Mouse (Mus musculus) hindbrain, postnatal 0 days (tissue): Measurements from ENCODE around the gene Ehf. TPM values are rescaled to one million over a fixed set of nuclear protein-coding genes. Genes with fewer than 3 reads are reported as not detected.

Source experiments
- ATAC-seq: fragments of 200-750 bp; cut with Nextera tagmentation; 2 replicates; pipeline ENCODE4 v1.8.0; 2017; ENCODE audit warnings: mild to moderate bottlenecking, moderate TSS enrichment, moderate library complexity
- DNase-seq: peaks from one replicate; pipeline ENCODE4 v3.0.0-alpha.2; 2015; ENCODE audit warnings: low spot score
- H3K27ac ChIP-seq: fragments of 300-500 bp; sonication (generic); 2 replicates; pipeline ENCODE4 v1.5.1; 2014; ENCODE audit warnings: mild to moderate bottlenecking
- H3K27me3 ChIP-seq: fragments of 300-500 bp; sonication (generic); 2 replicates; pipeline ENCODE4 v1.6.1; 2014; ENCODE audit warnings: low read length, mixed read lengths; ENCODE audit not compliant: insufficient read depth
- H3K36me3 ChIP-seq: fragments of 300-500 bp; sonication (generic); 2 replicates; pipeline ENCODE4 v1.6.1; 2014; ENCODE audit warnings: low read length, mixed read lengths; ENCODE audit not compliant: insufficient read depth
- H3K4me1 ChIP-seq: fragments of 300-500 bp; sonication (generic); 2 replicates; pipeline ENCODE4 v1.6.1; 2014; ENCODE audit warnings: antibody characterized with exemption, low read length, mixed read lengths; ENCODE audit not compliant: insufficient read depth
- H3K4me2 ChIP-seq: fragments of 300-500 bp; sonication (generic); 2 replicates; pipeline ENCODE4 v1.6.1; 2014; ENCODE audit warnings: low read depth, mild to moderate bottlenecking, low read length, moderate library complexity, mixed read lengths
- H3K4me3 ChIP-seq: fragments of 300-500 bp; sonication (generic); 2 replicates; pipeline ENCODE4 v1.5.1; 2014; ENCODE audit warnings: low read length
- H3K9ac ChIP-seq: fragments of 300-500 bp; sonication (generic); replicated peaks from 2 replicates; pipeline ENCODE4 v1.6.1; 2014; ENCODE audit warnings: mild to moderate bottlenecking, low read length, moderate library complexity, mixed read lengths
- H3K9me3 ChIP-seq: fragments of 300-500 bp; sonication (generic); 2 replicates; pipeline ENCODE4 v1.6.1; 2016; ENCODE audit warnings: low read length, mixed read lengths
- CTCF ChIP-seq: IDR thresholded peaks from 2 replicates; pipeline ENCODE4 v1.5.1; 2016; ENCODE audit warnings: antibody characterized with exemption, control low read depth, low read depth
- WGBS: fragments of 180-500 bp; shearing (Covaris S2); extraction: QIAGEN DNeasy Blood & Tissue Kit; methylation state at CpG from one replicate; pipeline ENCODE4 v1.1.7; 2014; 5-methylcytosine and 5-hydroxymethylcytosine counted together
- polyA plus RNA-seq: library from polyadenylated mRNA; unstranded; fragments of >200 nt; fragmentation: Nextera tagmentation; extraction: Ambion mirVana; gene quantifications from 2 replicates; pipeline ENCODE4 v1.2.1, GENCODE M21; 2015
- total RNA-seq: library from RNA; depleted of rRNA; stranded (reverse); fragments of >200 nt; gene quantifications from 2 replicates; pipeline ENCODE4 v1.2.3, GENCODE M21; 2014

Ehf gene
- total and polyA plus RNA-seq, 2 experiments from 2014 or later, result 0.20 TPM; not detected in 1

DNA sequence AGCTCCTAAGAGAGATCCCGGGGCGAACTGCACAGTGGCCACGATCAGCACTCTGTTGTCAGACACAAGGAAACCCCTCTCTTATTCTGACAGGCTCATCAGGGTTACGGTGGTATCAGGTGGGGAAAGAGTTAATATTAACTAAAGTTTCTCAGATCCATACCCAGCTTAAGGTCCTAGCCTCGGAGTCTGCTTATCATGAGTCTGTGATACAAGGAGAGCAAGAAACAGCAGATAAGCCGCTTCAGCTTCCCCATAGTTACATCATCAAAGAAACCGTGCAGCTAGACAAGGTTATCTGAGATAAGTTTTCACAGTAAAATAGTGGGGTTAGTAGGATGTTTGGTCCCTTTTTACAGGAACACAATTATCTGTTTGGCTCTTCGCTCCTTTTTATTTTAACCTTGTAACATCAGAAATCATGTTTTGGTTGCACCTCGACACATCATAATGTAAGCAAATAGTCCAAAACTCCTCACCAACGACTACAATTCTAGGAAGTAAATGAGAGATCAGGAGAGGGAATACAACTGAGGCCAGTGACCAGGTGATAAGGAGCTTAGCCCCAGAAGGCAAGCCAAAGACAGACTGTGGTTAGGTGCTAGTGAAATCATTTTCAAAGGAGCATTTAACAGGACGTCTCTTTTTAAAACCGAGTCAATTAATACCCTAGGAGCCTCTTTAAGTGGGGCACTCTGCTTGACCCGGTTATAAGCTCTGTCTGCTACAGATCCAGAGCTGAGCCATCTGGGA is 4.2 kb downstream of the Ehf start:
- Histone ChIP-seq H3K27me3 (no peaks in the 10 kb centered on the region), H3K4me1 (no peaks in the 10 kb centered on the region), H3K9me3 (no peaks in the 10 kb centered on the region), H3K4me2 (no peak overlapping the region), H3K27ac (no peak overlapping the region), H3K36me3 (no peaks in the 10 kb centered on the region), H3K9ac (no peak overlapping the region), H3K4me3 (no peak overlapping the region)
- ATAC-seq (no peak), DNase-seq (no peak)
- TF ChIP-seq CTCF, result no peak
- WGBS, result 82% methylated on average over 13 of the region's 13 CpGs

DNA sequence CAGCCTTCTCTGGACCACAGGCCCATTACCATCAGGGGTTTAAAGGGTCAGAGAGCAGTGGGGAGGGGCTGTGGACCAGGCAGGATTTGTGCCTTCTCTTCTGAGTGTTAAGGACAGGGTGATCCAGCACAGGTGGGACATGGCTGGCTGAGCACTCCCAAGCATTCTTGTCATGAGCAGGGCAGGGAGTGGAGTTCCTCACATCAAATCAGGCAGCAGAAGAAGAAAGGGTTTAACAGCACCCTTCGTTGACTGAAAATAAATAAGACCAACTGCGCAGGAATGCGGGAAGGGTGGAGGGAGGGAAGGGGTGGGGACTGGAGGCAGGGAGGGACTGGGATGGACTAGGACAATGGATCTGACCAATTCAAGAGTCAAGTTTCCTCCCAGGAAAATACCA is 8.6 kb downstream of the Ehf start:
- Histone ChIP-seq H3K36me3 (no peaks in the 10 kb centered on the region), H3K4me3 (no peak overlapping the region), H3K4me2 (no peak overlapping the region), H3K4me1 (no peaks in the 10 kb centered on the region), H3K9me3 (no peaks in the 10 kb centered on the region), H3K27ac (no peak overlapping the region), H3K9ac (no peak overlapping the region), H3K27me3 (no peaks in the 10 kb centered on the region)
- DNase-seq, result no peak
- no peak for ATAC-seq
- TF ChIP-seq CTCF, result no peak
- 13% methylated on average over 3 of the region's 3 CpGs for WGBS

DNA sequence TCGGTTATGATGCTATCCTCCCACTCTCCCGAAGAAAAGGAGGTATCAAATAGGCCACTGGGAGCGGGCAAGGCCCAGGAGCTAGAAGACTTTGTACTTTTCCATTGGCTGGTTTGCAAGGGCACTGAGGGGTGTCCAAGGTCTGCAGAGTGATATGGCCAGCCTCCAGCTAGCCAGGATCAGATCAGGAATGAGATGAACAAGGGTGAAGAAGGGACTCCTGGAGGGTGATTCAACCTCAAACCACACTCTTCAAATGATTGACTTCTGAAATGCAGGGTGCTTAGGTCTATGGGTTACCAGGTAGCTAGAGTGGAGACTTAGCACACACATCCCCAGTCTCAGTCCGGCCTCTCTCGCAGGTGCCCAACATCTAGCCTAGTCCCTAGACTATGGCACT is 9.3 kb downstream of the Ehf start:
- no peak overlapping the region for H3K4me3 ChIP-seq

GRCm38 (mm10) chr2:103293214-103293613 is 9.9 kb downstream of the Ehf start:
- no peak for DNase-seq
- no peak overlapping the region for H3K4me3 ChIP-seq
- H3K9ac ChIP-seq, result no peak overlapping the region
- ATAC-seq, result no peak
- H3K4me1 ChIP-seq, result no peaks in the 10 kb centered on the region
- 31% methylated on average over 3 of the region's 3 CpGs for WGBS
- no peak for TF ChIP-seq CTCF
- no peaks in the 10 kb centered on the region for H3K36me3 ChIP-seq
- no peaks in the 10 kb centered on the region for H3K9me3 ChIP-seq
- no peak overlapping the region for H3K4me2 ChIP-seq
- no peaks in the 10 kb centered on the region for H3K27me3 ChIP-seq
- no peak overlapping the region for H3K27ac ChIP-seq

More for the DNA sequence above, 9.3 kb downstream of the Ehf start:
- Histone ChIP-seq H3K9me3 (no peaks in the 10 kb centered on the region), H3K27ac (no peak overlapping the region), H3K4me2 (no peak overlapping the region), H3K4me1 (no peaks in the 10 kb centered on the region), H3K36me3 (no peaks in the 10 kb centered on the region), H3K9ac (no peak overlapping the region), H3K27me3 (no peaks in the 10 kb centered on the region)
- TF ChIP-seq CTCF, result no peak
- ATAC-seq (no peak), DNase-seq (no peak)
- WGBS, result 78% methylated on average over 5 of the region's 5 CpGs

GRCm38 (mm10) chr2:103290705-103291269 is 12.3 kb downstream of the Ehf start:
- Histone ChIP-seq H3K27ac (no peak overlapping the region), H3K27me3 (no peaks in the 10 kb centered on the region), H3K4me1 (no peaks in the 10 kb centered on the region), H3K36me3 (no peaks in the 10 kb centered on the region), H3K4me2 (no peak overlapping the region), H3K9ac (no peak overlapping the region), H3K9me3 (no peaks in the 10 kb centered on the region), H3K4me3 (no peak overlapping the region)
- ATAC-seq (peak; percentile 38; the same call in 1 of the 2 replicates), DNase-seq (peak; percentile 9)
- WGBS, result 40% methylated on average over 2 of the region's 2 CpGs
- no peak for TF ChIP-seq CTCF

GRCm38 (mm10) chr2:103290167-103290566 is 12.9 kb downstream of the Ehf start:
- H3K36me3 ChIP-seq, result no peaks in the 10 kb centered on the region
- H3K27me3 ChIP-seq, result no peaks in the 10 kb centered on the region
- ATAC-seq (no peak), DNase-seq (no peak)
- no peak overlapping the region for H3K4me2 ChIP-seq
- no peak overlapping the region for H3K9ac ChIP-seq
- 95% methylated on average over 3 of the region's 3 CpGs for WGBS
- H3K9me3 ChIP-seq, result no peaks in the 10 kb centered on the region
- no peak for TF ChIP-seq CTCF
- H3K27ac ChIP-seq, result no peak overlapping the region
- H3K4me1 ChIP-seq, result no peaks in the 10 kb centered on the region
- H3K4me3 ChIP-seq, result no peak overlapping the region

- Histone ChIP-seq H3K9me3 (no peaks in the 10 kb centered on the region), H3K27ac (no peak overlapping the region), H3K9ac (no peak overlapping the region), H3K27me3 (no peaks in the 10 kb centered on the region), H3K4me2 (no peak overlapping the region), H3K4me1 (no peaks in the 10 kb centered on the region), H3K4me3 (no peak overlapping the region), H3K36me3 (no peaks in the 10 kb centered on the region)
- no peak for TF ChIP-seq CTCF
- no peak for ATAC-seq
- DNase-seq, result no peak
- WGBS, result 80% methylated on average over 7 of the region's 7 CpGs
Measured at GRCm38 (mm10) chr2:103289407-103289950, 13.6 kb downstream of the Ehf start.
